Mouse (Mus musculus) cerebellum, adult 2 months (tissue): ENCODE measurements around the gene Sephs2.

Experiments
- CTCF ChIP-seq: fragments of 200-500 bp; IDR thresholded peaks from 2 replicates; pipeline ENCODE4 v1.5.1; 2011; ENCODE audit warnings: low read depth, mild to moderate bottlenecking, control low read depth, low read length, moderate library complexity, borderline replicate concordance; ENCODE audit not compliant: insufficient read depth
- POLR2A ChIP-seq: fragments of 200-500 bp; IDR thresholded peaks from 2 replicates; pipeline ENCODE4 v1.6.1; 2011; ENCODE audit warnings: low read length, control low read depth, borderline replicate concordance; ENCODE audit not compliant: insufficient read depth

DNA sequence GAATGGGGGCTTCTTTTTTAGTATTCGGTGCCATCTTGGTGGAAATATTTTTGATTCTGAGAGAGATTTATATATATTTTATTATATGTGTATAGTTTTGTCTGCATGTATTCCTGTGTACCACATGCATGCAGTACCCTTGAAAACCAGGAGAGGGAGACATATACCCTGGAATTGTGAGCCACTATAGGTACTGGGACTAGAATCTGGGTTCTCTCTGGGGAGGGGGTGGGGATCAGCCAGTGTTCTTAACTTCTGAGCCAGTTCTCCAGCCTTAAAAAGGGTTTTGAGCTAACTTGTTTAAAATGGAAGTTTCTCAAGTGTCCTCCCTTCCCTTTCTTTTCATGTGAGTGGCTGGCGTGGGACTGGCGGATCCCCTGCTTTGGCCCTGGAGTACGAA, 35.0 kb upstream of the Sephs2 start:
- peak; percentile 56; the same call in 1 of the 2 replicates for TF ChIP-seq CTCF
- TF ChIP-seq POLR2A: no peak
